Mouse (Mus musculus) ES-E14 (cell line): ENCODE data around the gene Arhgef25. TPM values are rescaled to one million over a fixed set of nuclear protein-coding genes. Genes with fewer than 3 reads are reported as not detected.

Experiments
- DNase-seq: peaks from one replicate; pipeline ENCODE4 v3.0.0-alpha.2; 2013; ENCODE audit warnings: low read depth, low spot score
- H3K27ac ChIP-seq: 2 replicates; pipeline ENCODE4 v1.5.1; 2012; ENCODE audit warnings: low read depth, mild to moderate bottlenecking, low read length, moderate library complexity, mixed read lengths; ENCODE audit not compliant: poor library complexity, insufficient read depth, severe bottlenecking
- H3K36me3 ChIP-seq: 2 replicates; pipeline ENCODE4 v1.6.1; 2012; ENCODE audit warnings: mild to moderate bottlenecking, low read length, moderate library complexity, mixed read lengths; ENCODE audit not compliant: control insufficient read depth, poor library complexity, insufficient read depth, severe bottlenecking
- H3K4me1 ChIP-seq, 2 experiments: fragments of 150-350 bp in 1 of 2; sonication (generic) in 1 of 2; 2 replicates each; pipeline ENCODE4 v1.6.1; 2012; ENCODE audit warnings: low read length in 2 of 2, mild to moderate bottlenecking in 1 of 2, mixed read lengths in 1 of 2; ENCODE audit not compliant: control insufficient read depth in 2 of 2, insufficient read depth in 2 of 2, poor library complexity in 1 of 2
- H3K4me3 ChIP-seq, 2 experiments: fragments of 150-350 bp in 1 of 2; sonication (generic) in 1 of 2; 2 replicates each; pipeline ENCODE4 v1.5.1; 2012; ENCODE audit warnings: low read length in 2 of 2, low read depth in 1 of 2, mild to moderate bottlenecking in 1 of 2, mixed read lengths in 1 of 2; ENCODE audit not compliant: insufficient read depth in 1 of 2, poor library complexity in 1 of 2, severe bottlenecking in 1 of 2
- H3K9ac ChIP-seq: 2 replicates; pipeline ENCODE4 v1.6.1; 2012; ENCODE audit warnings: low read depth, mild to moderate bottlenecking, low read length, mixed read lengths; ENCODE audit not compliant: poor library complexity, insufficient read depth, severe bottlenecking
- H3K9me3 ChIP-seq: fragments of 150-350 bp; sonication (generic); 2 replicates; pipeline ENCODE4 v1.6.1; 2012; ENCODE audit warnings: low read depth, mild to moderate bottlenecking, low read length; ENCODE audit not compliant: control insufficient read depth, insufficient read depth
- CHD2 ChIP-seq: IDR thresholded peaks from 2 replicates; pipeline ENCODE4 v1.6.1; 2014; ENCODE audit warnings: mild to moderate bottlenecking, low read depth, low read length, inconsistent platforms
- HCFC1 ChIP-seq: IDR thresholded peaks from 2 replicates; pipeline ENCODE4 v1.6.1; 2012; ENCODE audit warnings: low read length, inconsistent platforms, borderline replicate concordance; ENCODE audit not compliant: insufficient read depth
- MAFK ChIP-seq: IDR thresholded peaks from 2 replicates; pipeline ENCODE4 v1.6.1; 2014; ENCODE audit warnings: mild to moderate bottlenecking, low read depth, low read length, inconsistent platforms; ENCODE audit not compliant: insufficient read depth
- ZC3H11A ChIP-seq: IDR thresholded peaks from 2 replicates; pipeline ENCODE4 v1.6.1; 2012; ENCODE audit warnings: low read depth, mild to moderate bottlenecking, inconsistent platforms, low read length, borderline replicate concordance
- ZNF384 ChIP-seq: IDR thresholded peaks from 2 replicates; pipeline ENCODE4 v1.6.1; 2012; ENCODE audit warnings: low read depth, low read length, inconsistent platforms
- in situ Hi-C, 2 experiments: fragments of 600-800 bp; cut with MboI; formaldehyde crosslinking; loops; one replicate each; pipeline ENCODE4 v1.15.1; 2025; ENCODE audit warnings: low sequenced_read_pairs in 2 of 2, inconsistent platforms in 1 of 2; ENCODE audit not compliant: unreplicated experiment in 2 of 2
- total RNA-seq: library from RNA; depleted of rRNA; stranded (reverse); fragments of 300-350 nt; gene quantifications from 2 replicates; pipeline ENCODE4 v1.2.3, GENCODE M21; 2012

Gene Arhgef25
- total RNA-seq, 1 experiment = 39.2 TPM

- H3K36me3 ChIP-seq = peaks cover 2% of the 10 kb centered on the region; the same call in 1 of the 2 replicates
- H3K4me1 ChIP-seq = peaks cover 9 to 10% of the 10 kb centered on the region in 2 experiments; a peak in 3 of 4 replicates
- no peak overlapping the region for H3K4me3 ChIP-seq
- no peak for TF ChIP-seq MAFK
- no peak for TF ChIP-seq HCFC1
- TF ChIP-seq ZNF384 = no peak
- TF ChIP-seq ZC3H11A = no peak
- no peak for TF ChIP-seq CHD2
- no peak overlapping the region; the same call in 1 of the 2 replicates for H3K27ac ChIP-seq
- no peaks in the 10 kb centered on the region for H3K9me3 ChIP-seq
- in situ Hi-C loops = no loop called here
- no peak overlapping the region for H3K9ac ChIP-seq
- no peak for DNase-seq
These were observed 24.5 kb upstream of the Arhgef25 start for GRCm38 (mm10) chr10:127214422-127214803.

GRCm38 (mm10) chr10:127213704-127214421, 24.0 kb upstream of the Arhgef25 start:
- H3K27ac ChIP-seq = no peak overlapping the region; the same call in 1 of the 2 replicates

GRCm38 (mm10) chr10:127213272-127213671, 23.4 kb upstream of the Arhgef25 start:
- Histone ChIP-seq H3K36me3 (peaks cover 9% of the 10 kb centered on the region), H3K4me3 (no peak overlapping the region), H3K4me1 (peaks cover 9 to 11% of the 10 kb centered on the region in 2 experiments; a peak in 3 of 4 replicates), H3K9ac (no peak overlapping the region), H3K27ac (no peak overlapping the region), H3K9me3 (no peaks in the 10 kb centered on the region)
- no peak for DNase-seq
- in situ Hi-C loops = no loop called here
- TF ChIP-seq MAFK (no peak), HCFC1 (no peak), ZNF384 (no peak), CHD2 (no peak)

More at GRCm38 (mm10) chr10:127213704-127214421, 24.0 kb upstream of the Arhgef25 start:
- Histone ChIP-seq H3K4me1 (peaks cover 9 to 11% of the 10 kb centered on the region in 2 experiments; a peak in 3 of 4 replicates), H3K9me3 (no peaks in the 10 kb centered on the region), H3K9ac (no peak overlapping the region), H3K36me3 (peaks cover 4% of the 10 kb centered on the region; the same call in 1 of the 2 replicates), H3K4me3 (no peak overlapping the region)
- in situ Hi-C loops = no loop called here
- no peak for DNase-seq
- TF ChIP-seq CHD2 (no peak), ZC3H11A (no peak)

- peak within 1 kb of the TSS; percentile 64 for H3K27ac ChIP-seq
- peak within 1 kb of the TSS; percentile 87 to 90 for H3K4me3 ChIP-seq
- H3K9me3 ChIP-seq = no peaks in the 10 kb centered on the region
- H3K9ac ChIP-seq = peak within 1 kb of the TSS; percentile 87
- peaks cover 9 to 11% of the 10 kb centered on the region in 2 experiments; a peak in 3 of 4 replicates for H3K4me1 ChIP-seq
- DNase-seq = peak; percentile 83
- in situ Hi-C loops = no loop called here
- H3K36me3 ChIP-seq = peaks cover 19% of the 10 kb centered on the region
- TF ChIP-seq CHD2 (no peak), MAFK (no peak)
These were observed 21.6 kb upstream of the Arhgef25 start, which contains the start of gene Pip4k2c for GRCm38 (mm10) chr10:127211414-127211854. Pip4k2c (minus strand) TSS chr10:127211585.
